Mouse (Mus musculus) limb, embryonic 15.5 days (tissue): ENCODE results near the gene Pknox2. TPM values are rescaled to one million over a fixed set of nuclear protein-coding genes. Genes with fewer than 3 reads are reported as not detected.

Experiments
- ATAC-seq: fragments of 200-750 bp; cut with Nextera tagmentation; 2 replicates; pipeline ENCODE4 v1.8.0; 2017; ENCODE audit warnings: low read depth, moderate TSS enrichment; ENCODE audit not compliant: insufficient number of reproducible peaks, low FRiP score, low TSS enrichment
- H3K27ac ChIP-seq: fragments of 300-500 bp; sonication (generic); 2 replicates; pipeline ENCODE4 v1.5.1; 2015; ENCODE audit warnings: moderate library complexity, mild to moderate bottlenecking, inconsistent platforms
- H3K27me3 ChIP-seq: fragments of 300-500 bp; sonication (generic); 2 replicates; pipeline ENCODE4 v1.6.1; 2015; ENCODE audit warnings: inconsistent platforms
- H3K36me3 ChIP-seq: fragments of 300-500 bp; sonication (generic); 2 replicates; pipeline ENCODE4 v1.6.1; 2015; ENCODE audit warnings: inconsistent platforms
- H3K4me1 ChIP-seq: fragments of 300-500 bp; sonication (generic); 2 replicates; pipeline ENCODE4 v1.6.1; 2015; ENCODE audit warnings: inconsistent platforms
- H3K4me2 ChIP-seq: fragments of 300-500 bp; sonication (generic); 2 replicates; pipeline ENCODE4 v1.6.1; 2015; ENCODE audit warnings: mild to moderate bottlenecking, inconsistent platforms
- H3K4me3 ChIP-seq: fragments of 300-500 bp; sonication (generic); 2 replicates; pipeline ENCODE4 v1.5.1; 2015; ENCODE audit warnings: mild to moderate bottlenecking, inconsistent platforms
- H3K9ac ChIP-seq: fragments of 300-500 bp; sonication (generic); 2 replicates; pipeline ENCODE4 v1.6.1; 2015; ENCODE audit warnings: inconsistent platforms
- H3K9me3 ChIP-seq: fragments of 300-500 bp; sonication (generic); 2 replicates; pipeline ENCODE4 v1.6.1; 2016; ENCODE audit warnings: inconsistent platforms
- WGBS: fragments of 180-500 bp; shearing (Covaris S2); methylation state at CpG from one replicate; pipeline ENCODE4 v1.1.7; 2015; 5-methylcytosine and 5-hydroxymethylcytosine counted together
- polyA plus RNA-seq: library from polyadenylated mRNA; unstranded; fragments of >200 nt; fragmentation: Nextera tagmentation; extraction: Ambion mirVana; gene quantifications from 2 replicates; pipeline ENCODE4 v1.2.1, GENCODE M21; 2015

The Pknox2 gene
- polyA plus RNA-seq, 1 experiment from 2014 or later, result 8.1 TPM

DNA sequence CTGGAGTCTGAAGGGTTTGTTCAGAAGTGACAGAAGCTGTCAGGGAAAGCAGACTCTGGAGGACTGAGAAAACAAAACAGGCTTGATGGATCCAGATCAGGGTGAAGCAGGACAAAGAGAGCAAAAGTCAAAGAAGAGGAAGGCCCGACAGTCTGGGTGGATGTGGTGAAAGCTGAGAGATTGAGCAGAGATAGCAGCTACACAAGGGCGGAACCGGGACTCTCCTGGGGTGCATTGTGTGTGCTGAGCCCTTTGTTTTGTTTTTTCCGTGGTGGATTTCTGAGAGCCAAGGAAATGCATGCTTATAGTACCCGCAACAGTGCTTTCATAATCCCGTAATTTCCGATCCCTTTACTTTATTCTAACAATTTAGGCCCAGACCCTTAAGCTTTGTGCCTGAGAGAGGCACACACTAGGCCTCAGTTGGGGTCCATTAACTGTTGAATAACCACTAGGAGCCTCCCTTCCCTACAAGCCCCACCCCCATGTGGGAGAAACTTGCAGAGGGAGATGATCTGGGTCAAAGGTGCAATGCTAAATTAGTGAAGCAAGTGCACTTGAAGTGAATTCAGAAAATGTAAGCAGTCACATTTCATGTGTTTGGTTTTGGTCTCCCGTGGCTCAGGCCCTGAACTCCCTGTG, 289.6 kb downstream of the Pknox2 start:
- no peaks in the 10 kb centered on the region for H3K4me1 ChIP-seq
- ATAC-seq, result no peak
- WGBS, result 47% methylated on average over 8 of the region's 8 CpGs

GRCm38 (mm10) chr9:36856351-36856750, 290.9 kb downstream of the Pknox2 start:
- no peaks in the 10 kb centered on the region for H3K4me1 ChIP-seq
- no peak for ATAC-seq
- H3K9ac ChIP-seq, result no peak overlapping the region
- 31% methylated on average over 2 of the region's 2 CpGs for WGBS
- H3K4me3 ChIP-seq, result no peak overlapping the region
- H3K36me3 ChIP-seq, result no peaks in the 10 kb centered on the region
- H3K27ac ChIP-seq, result no peak overlapping the region
- H3K9me3 ChIP-seq, result no peaks in the 10 kb centered on the region
- no peak overlapping the region for H3K4me2 ChIP-seq
- no peaks in the 10 kb centered on the region for H3K27me3 ChIP-seq

More for the DNA sequence above, 289.6 kb downstream of the Pknox2 start:
- no peaks in the 10 kb centered on the region for H3K36me3 ChIP-seq
- H3K27ac ChIP-seq, result no peak overlapping the region
- no peaks in the 10 kb centered on the region for H3K9me3 ChIP-seq
- H3K27me3 ChIP-seq, result no peaks in the 10 kb centered on the region
- H3K9ac ChIP-seq, result no peak overlapping the region
- no peak overlapping the region for H3K4me3 ChIP-seq
- H3K4me2 ChIP-seq, result no peak overlapping the region

GRCm38 (mm10) chr9:36852175-36852574, 295.0 kb downstream of the Pknox2 start:
- 83% methylated on average over 2 of the region's 2 CpGs for WGBS
- Histone ChIP-seq H3K27me3 (no peaks in the 10 kb centered on the region), H3K27ac (no peak overlapping the region), H3K9me3 (no peaks in the 10 kb centered on the region), H3K4me2 (no peak overlapping the region), H3K36me3 (no peaks in the 10 kb centered on the region), H3K4me1 (no peaks in the 10 kb centered on the region), H3K9ac (no peak overlapping the region), H3K4me3 (no peak overlapping the region)
- ATAC-seq, result no peak

DNA sequence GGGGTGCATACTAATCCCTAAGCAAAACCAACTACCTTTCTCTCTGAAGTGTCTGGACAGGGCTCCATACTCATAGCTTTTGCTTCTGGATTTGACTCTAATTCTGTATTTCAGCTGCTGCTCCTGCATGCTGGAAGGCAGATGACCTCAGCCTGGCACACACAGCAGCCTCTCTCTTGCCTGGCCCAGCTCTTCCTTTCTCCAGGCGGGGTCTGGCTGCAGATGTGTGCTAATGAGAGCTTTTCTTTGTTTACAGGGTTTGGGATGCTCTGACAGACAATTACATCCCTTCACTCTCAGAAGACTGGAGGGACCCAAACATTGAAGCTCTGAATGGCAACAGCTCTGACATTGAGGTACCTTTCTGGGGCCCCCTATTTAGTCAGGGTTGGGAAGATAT, 297.1 kb downstream of the Pknox2 start:
- no peaks in the 10 kb centered on the region for H3K9me3 ChIP-seq
- no peak overlapping the region for H3K9ac ChIP-seq
- 41% methylated on average over 1 of the region's 1 CpGs for WGBS
- H3K36me3 ChIP-seq, result no peaks in the 10 kb centered on the region
- ATAC-seq, result no peak
- H3K4me3 ChIP-seq, result no peak overlapping the region
- H3K4me1 ChIP-seq, result no peaks in the 10 kb centered on the region
- no peaks in the 10 kb centered on the region for H3K27me3 ChIP-seq
- no peak overlapping the region for H3K4me2 ChIP-seq
- no peak overlapping the region for H3K27ac ChIP-seq

- Histone ChIP-seq H3K27ac (no peak overlapping the region), H3K4me3 (no peak overlapping the region), H3K27me3 (no peaks in the 10 kb centered on the region), H3K4me1 (no peaks in the 10 kb centered on the region), H3K9me3 (no peaks in the 10 kb centered on the region), H3K36me3 (no peaks in the 10 kb centered on the region), H3K9ac (no peak overlapping the region), H3K4me2 (no peak overlapping the region)
- WGBS, result 63% methylated on average over 2 of the region's 2 CpGs
- no peak for ATAC-seq
Observed at GRCm38 (mm10) chr9:36848661-36849060, 298.5 kb downstream of the Pknox2 start.

- no peak overlapping the region for H3K27ac ChIP-seq
- no peaks in the 10 kb centered on the region for H3K9me3 ChIP-seq
- no peak overlapping the region for H3K4me3 ChIP-seq
- no peak overlapping the region for H3K4me2 ChIP-seq
- H3K36me3 ChIP-seq, result no peaks in the 10 kb centered on the region
- no peaks in the 10 kb centered on the region for H3K27me3 ChIP-seq
- WGBS, result 43% methylated on average over 4 of the region's 4 CpGs
- no peak for ATAC-seq
- no peaks in the 10 kb centered on the region for H3K4me1 ChIP-seq
- H3K9ac ChIP-seq, result no peak overlapping the region
Observed at GRCm38 (mm10) chr9:36846346-36846745, 300.9 kb downstream of the Pknox2 start.

Other genes with a start within 250 kb of the Pknox2 start
- 10.9 and 11.2 TPM in 2 replicates for gene Tmem218, start 60.8 kb upstream of the Pknox2 start, polyA plus RNA-seq
- gene Slc37a2, start 108.3 kb upstream of the Pknox2 start, polyA plus RNA-seq, result 7.6 and 9.7 TPM in 2 replicates
- 7.0 and 7.3 TPM in 2 replicates for gene Ccdc15, start 201.0 kb upstream of the Pknox2 start, polyA plus RNA-seq
- 0.05 and 0.06 TPM in 2 replicates for gene Hepacam, start 219.9 kb upstream of the Pknox2 start, polyA plus RNA-seq